Mouse (Mus musculus) spleen, adult 2 months (tissue): ENCODE results near the gene Ttk. TPM values are rescaled to one million over a fixed set of nuclear protein-coding genes. Genes with fewer than 3 reads are reported as not detected.

ENCODE experiments used
- DNase-seq, 2 experiments: peaks; one replicate each; pipeline versions ENCODE4 v3.0.0 to v3.0.0-alpha.2; 2012 to 2021; ENCODE audit warnings: low spot score in 2 of 2, low read depth in 1 of 2
- H3K27ac ChIP-seq: fragments of 200-500 bp; 2 replicates; pipeline ENCODE4 v1.5.1; 2012; ENCODE audit warnings: low read length, inconsistent platforms; ENCODE audit not compliant: insufficient read depth
- H3K27me3 ChIP-seq: fragments of 200-500 bp; 2 replicates; pipeline ENCODE4 v1.6.1; 2012; ENCODE audit warnings: mild to moderate bottlenecking, moderate library complexity, low read length, inconsistent platforms; ENCODE audit not compliant: control insufficient read depth, insufficient read depth
- H3K36me3 ChIP-seq: fragments of 200-500 bp; 2 replicates; pipeline ENCODE4 v1.6.1; 2012; ENCODE audit warnings: mild to moderate bottlenecking, low read length, inconsistent platforms; ENCODE audit not compliant: control insufficient read depth, insufficient read depth
- H3K4me1 ChIP-seq: fragments of 200-500 bp; 2 replicates; pipeline ENCODE4 v1.6.1; 2011; ENCODE audit warnings: inconsistent platforms; ENCODE audit not compliant: control insufficient read depth, insufficient read depth, insufficient read length
- H3K4me3 ChIP-seq: fragments of 200-500 bp; 2 replicates; pipeline ENCODE4 v1.5.1; 2011; ENCODE audit warnings: mild to moderate bottlenecking, inconsistent platforms; ENCODE audit not compliant: insufficient read depth, insufficient read length; ENCODE audit errors: extremely low read depth
- CTCF ChIP-seq: fragments of 200-500 bp; IDR thresholded peaks from 2 replicates; pipeline ENCODE4 v1.5.1; 2011; ENCODE audit warnings: mild to moderate bottlenecking, inconsistent platforms; ENCODE audit not compliant: insufficient read depth, insufficient read length, insufficient replicate concordance; ENCODE audit errors: extremely low read depth
- POLR2A ChIP-seq: fragments of 200-500 bp; IDR thresholded peaks from 2 replicates; pipeline ENCODE4 v1.6.1; 2011; ENCODE audit warnings: low read depth, low read length, inconsistent platforms
- WGBS: fragments of 180-500 bp; shearing (Covaris S2); methylation state at CpG from one replicate; pipeline ENCODE4 v1.1.7; 2018; 5-methylcytosine and 5-hydroxymethylcytosine counted together
- polyA plus RNA-seq: library from polyadenylated mRNA; depleted of rRNA; stranded (reverse); fragments of >200 nt; gene quantifications from 2 replicates; pipeline ENCODE4 v1.2.3, GENCODE M21; 2012; rRNA removed

The Ttk gene
- polyA plus RNA-seq, 1 experiment = 0.48 TPM

DNA sequence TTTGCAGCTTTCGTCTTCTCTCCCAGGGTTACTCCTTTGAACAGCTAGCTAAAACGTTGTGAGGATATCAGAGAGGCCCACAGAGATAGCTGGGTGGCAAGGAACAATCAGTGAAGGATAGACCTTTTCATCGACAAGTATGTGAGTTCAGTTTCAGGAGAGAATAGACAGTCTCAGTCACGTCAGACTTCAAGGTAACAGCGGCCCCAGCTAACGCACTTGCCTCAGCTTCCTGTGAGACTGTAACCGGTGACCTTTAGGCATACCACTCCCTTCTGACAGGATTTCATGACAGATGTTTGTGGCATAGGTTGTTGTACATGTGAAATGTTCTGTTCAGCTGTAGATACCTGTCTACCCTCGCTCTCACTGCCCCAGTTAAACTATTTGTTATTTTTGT is 58.6 kb downstream of the Ttk start:
- Histone ChIP-seq H3K27me3 (no peaks in the 10 kb centered on the region), H3K27ac (no peak overlapping the region), H3K4me3 (no peak overlapping the region), H3K36me3 (no peaks in the 10 kb centered on the region), H3K4me1 (no peaks in the 10 kb centered on the region)
- 65% methylated on average over 8 of the region's 8 CpGs for WGBS
- DNase-seq = no peak
- TF ChIP-seq POLR2A (no peak), CTCF (no peak)

- Histone ChIP-seq H3K27me3 (no peaks in the 10 kb centered on the region), H3K4me1 (no peaks in the 10 kb centered on the region), H3K4me3 (no peak overlapping the region), H3K27ac (no peak overlapping the region), H3K36me3 (no peaks in the 10 kb centered on the region)
- DNase-seq = no peak
- 51% methylated on average over 4 of the region's 4 CpGs for WGBS
- no peak for TF ChIP-seq CTCF
- no peak for TF ChIP-seq POLR2A
Measured at GRCm38 (mm10) chr9:83893767-83894330, 59.4 kb downstream of the Ttk start.

GRCm38 (mm10) chr9:83902086-83902485 is 67.6 kb downstream of the Ttk start:
- no peak for DNase-seq
- WGBS = 94% methylated on average over 2 of the region's 2 CpGs
- TF ChIP-seq CTCF (no peak), POLR2A (no peak)
- Histone ChIP-seq H3K4me3 (no peak overlapping the region), H3K4me1 (no peaks in the 10 kb centered on the region), H3K36me3 (no peaks in the 10 kb centered on the region), H3K27ac (no peak overlapping the region), H3K27me3 (no peaks in the 10 kb centered on the region)

DNA sequence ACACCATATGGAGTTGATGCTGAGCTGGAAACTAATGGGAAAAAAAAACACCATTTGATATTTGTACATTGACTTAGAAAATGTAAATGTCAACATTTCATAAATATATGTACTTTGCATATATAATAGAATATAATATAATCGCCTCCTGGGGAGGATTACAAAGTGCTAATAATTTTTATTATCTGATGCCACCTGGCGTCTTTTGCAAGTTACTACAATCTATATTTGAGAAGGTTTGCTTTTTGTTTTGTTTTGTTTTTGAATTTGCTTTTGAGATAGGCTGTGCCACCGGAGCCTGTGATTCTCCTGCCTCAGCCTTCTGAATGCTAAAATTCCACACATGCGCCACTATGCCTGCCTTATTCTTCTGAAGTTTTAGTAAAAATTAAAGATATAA is 71.3 kb downstream of the Ttk start:
- 47% methylated on average over 4 of the region's 4 CpGs for WGBS
- Histone ChIP-seq H3K4me3 (no peak overlapping the region), H3K36me3 (no peaks in the 10 kb centered on the region), H3K4me1 (no peaks in the 10 kb centered on the region), H3K27me3 (no peaks in the 10 kb centered on the region), H3K27ac (no peak overlapping the region)
- no peak for TF ChIP-seq POLR2A
- TF ChIP-seq CTCF = no peak
- no peak for DNase-seq

DNA sequence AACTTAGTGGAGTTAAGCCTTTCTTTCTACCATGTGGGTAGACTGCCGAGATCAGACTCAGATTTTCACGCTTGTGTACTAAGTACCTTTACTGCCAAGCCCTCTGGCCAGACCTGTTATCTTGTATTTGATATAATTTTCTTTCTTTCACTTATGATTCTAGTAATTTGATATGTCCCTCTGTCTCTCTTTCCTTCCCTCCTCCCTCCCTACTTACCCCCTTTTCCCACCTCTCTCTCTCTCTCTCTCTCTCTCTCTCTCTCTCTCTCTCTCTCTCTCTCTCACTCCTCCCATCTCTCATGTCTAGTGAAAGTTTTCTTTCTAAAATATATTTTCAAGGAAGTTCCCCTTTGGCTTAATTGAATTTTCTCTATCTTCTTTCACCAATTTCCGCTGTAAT is 72.5 kb downstream of the Ttk start:
- WGBS = 85% methylated on average over 3 of the region's 3 CpGs
- H3K4me1 ChIP-seq = no peaks in the 10 kb centered on the region
- DNase-seq = no peak

DNA sequence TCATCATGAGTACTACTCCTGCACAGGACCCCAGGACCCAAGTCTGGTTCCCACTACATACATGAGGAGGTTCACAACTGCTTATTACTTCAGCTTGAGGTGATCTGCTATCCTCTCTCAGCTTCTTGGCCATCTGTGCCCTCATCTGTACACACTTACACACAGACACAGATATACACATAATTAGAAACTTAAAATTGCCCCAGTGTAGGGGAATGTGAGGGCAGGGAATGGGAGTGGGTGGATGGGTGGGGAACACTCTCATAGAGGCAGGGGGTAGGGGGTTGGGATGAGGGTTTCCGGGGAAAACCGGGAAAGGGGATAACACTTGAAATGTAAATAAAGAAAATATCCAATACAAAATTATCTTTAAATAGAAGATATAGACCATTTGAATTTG is 75.3 kb downstream of the Ttk start:
- TF ChIP-seq POLR2A (no peak), CTCF (no peak)
- H3K4me1 ChIP-seq = no peaks in the 10 kb centered on the region
- no peaks in the 10 kb centered on the region for H3K27me3 ChIP-seq
- 88% methylated on average over 2 of the region's 2 CpGs for WGBS
- H3K36me3 ChIP-seq = no peaks in the 10 kb centered on the region
- no peak overlapping the region for H3K27ac ChIP-seq
- no peak for DNase-seq
- no peak overlapping the region for H3K4me3 ChIP-seq

More for the DNA sequence above, 72.5 kb downstream of the Ttk start:
- Histone ChIP-seq H3K4me3 (no peak overlapping the region), H3K27ac (no peak overlapping the region), H3K27me3 (no peaks in the 10 kb centered on the region), H3K36me3 (no peaks in the 10 kb centered on the region)
- TF ChIP-seq CTCF (no peak), POLR2A (no peak)

GRCm38 (mm10) chr9:83910926-83911325 is 76.4 kb downstream of the Ttk start:
- 90% methylated on average over 2 of the region's 2 CpGs for WGBS
- H3K27ac ChIP-seq = no peak overlapping the region
- H3K4me3 ChIP-seq = no peak overlapping the region
- no peaks in the 10 kb centered on the region for H3K27me3 ChIP-seq
- TF ChIP-seq POLR2A (no peak), CTCF (no peak)
- no peaks in the 10 kb centered on the region for H3K36me3 ChIP-seq
- DNase-seq = no peak
- no peaks in the 10 kb centered on the region for H3K4me1 ChIP-seq

Other genes starting within 250 kb of the Ttk start
- gene Elovl4, start 28.4 kb upstream of the Ttk start, polyA plus RNA-seq = 0.12 TPM in 1 of 2 replicates, not detected in the other
- 5.1 and 5.4 TPM in 2 replicates for gene Bckdhb, start 90.5 kb downstream of the Ttk start, polyA plus RNA-seq